Mouse (Mus musculus): ENCODE data around the gene Zfp646.
"Not testable (repeated sequence)": the region's sequence is repeated elsewhere in the genome, so short reads cannot be mapped to it uniquely, and the experiment has no call there.

Gene Zfp646

DNA sequence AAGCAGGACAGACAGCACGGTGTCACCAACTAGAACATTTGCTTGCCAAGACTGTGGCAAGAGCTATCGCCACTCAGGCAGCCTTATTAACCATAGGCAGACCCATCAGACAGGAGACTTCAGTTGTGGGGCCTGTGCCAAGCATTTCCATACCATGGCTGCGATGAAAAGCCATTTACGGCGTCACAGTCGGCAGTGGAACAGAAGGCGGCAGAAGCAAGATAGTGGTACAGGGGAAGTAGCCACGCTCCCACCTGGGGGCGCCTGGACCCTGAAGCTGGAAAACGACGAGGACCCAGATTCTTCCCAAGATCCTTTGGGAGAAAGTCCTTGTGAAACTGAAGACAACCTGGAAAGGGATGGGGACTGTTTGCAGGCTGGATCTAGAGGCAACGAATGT is 4.4 kb downstream of the Zfp646 start:
- DNase-seq (ENCODE audit: low spot score in 2 of 2) = no peak

DNA sequence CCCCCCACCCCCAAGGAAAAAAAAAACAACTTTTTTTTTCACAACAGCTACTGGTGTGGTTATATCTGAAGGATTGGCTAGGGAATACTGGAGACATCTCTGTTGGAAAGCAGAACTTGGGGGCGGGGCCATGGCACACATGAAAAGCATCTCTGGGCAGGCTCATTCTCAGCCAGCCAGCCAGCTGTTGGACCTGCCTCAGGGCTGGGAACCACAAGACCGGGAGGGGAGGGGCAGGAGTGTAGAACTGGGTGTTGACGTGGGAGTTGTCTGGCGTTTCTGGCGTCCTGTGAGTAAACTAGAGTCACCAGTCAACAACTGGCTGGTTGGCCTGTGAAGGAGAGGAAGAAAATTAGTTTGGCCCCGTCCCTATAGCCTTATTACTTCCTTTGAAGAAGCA is 9.9 kb downstream of the Zfp646 start:
- DNase-seq (ENCODE audit: low spot score in 2 of 2) = peak; percentile 80 to 83

DNA sequence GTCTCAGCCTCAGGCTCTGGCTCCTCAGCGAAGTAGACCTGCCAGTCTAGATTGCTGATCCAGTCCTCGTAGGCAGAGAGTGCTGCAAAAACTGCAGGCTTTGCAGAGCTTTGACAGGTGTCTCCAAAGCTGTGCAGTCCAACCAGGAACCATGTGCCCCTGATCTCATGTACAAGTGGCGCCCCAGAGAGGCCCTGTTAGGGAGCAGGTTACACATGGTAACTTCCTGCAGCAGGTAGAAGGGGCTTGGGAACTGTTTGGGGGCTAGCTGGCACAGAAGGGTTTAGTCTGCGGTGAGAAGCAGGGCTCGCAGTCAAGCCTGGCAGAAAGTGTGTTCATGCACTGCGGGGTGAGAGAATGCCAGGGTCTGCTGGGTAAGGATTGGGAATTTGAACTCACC is 10.5 kb downstream of the Zfp646 start:
- no peak for DNase-seq (ENCODE audit: low spot score in 2 of 2)

DNA sequence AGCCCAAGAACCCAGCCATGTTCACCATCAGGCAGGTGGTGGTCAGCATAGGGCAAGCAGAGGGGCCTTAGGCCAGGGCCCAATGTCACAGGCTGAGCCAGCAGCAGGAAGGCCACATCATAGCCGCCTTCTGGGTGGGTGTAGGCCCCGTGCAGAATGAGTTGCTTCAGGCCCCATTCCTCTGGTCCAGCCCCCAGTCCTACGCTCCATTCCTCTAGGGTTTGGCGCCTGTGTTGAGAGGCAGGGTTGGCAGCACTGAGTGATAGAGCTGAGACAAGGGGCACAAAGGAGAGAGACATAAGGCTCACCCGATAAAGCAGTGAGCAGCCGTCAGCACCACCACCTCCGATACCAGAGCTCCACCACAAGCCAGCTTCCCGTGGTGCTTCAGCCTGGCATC is 11.2 kb downstream of the Zfp646 start:
- no peak for DNase-seq (ENCODE audit: low spot score in 2 of 2)

DNA sequence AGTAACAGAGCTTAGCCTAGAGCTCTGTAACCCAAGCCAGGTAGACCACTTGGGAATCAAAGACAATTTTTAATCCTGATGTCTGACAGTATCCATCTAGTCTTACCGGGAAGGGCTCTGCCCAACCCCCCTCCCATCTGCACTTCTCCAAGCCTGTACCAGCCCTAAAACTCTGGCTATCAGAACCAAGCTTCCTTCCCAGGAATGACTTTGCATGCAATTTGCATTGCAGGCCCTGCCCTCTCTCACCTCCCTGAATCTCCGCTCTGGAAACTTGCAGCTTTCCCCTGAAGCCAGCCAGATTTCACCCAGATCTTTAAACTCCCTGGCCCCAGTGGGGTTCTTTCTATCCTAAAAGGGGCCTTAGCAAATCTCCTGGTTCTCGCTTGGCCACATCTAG is 11.8 kb downstream of the Zfp646 start:
- DNase-seq (ENCODE audit: low spot score in 2 of 2) = no peak

DNA sequence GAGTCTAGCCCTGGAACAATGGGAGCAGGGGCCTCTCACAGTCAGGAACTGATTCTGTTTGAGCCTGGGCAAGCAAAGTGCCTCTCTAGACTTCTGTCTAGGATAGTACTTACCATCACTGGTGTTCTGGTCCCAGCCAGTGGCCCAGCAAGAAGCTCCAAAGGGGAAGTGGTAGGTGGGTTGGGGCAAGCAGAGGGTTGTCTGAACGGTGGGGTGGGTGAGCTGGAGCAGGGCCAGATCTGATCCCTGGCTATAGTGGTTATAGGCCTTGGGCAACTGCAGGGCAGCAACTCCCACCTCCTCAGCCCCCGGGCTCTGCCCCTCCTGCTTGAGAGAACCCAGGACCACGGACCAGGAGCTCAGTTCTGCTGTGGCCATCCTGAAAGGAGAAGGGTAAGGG is 12.8 kb downstream of the Zfp646 start:
- no peak for DNase-seq (ENCODE audit: low spot score in 2 of 2)

DNA sequence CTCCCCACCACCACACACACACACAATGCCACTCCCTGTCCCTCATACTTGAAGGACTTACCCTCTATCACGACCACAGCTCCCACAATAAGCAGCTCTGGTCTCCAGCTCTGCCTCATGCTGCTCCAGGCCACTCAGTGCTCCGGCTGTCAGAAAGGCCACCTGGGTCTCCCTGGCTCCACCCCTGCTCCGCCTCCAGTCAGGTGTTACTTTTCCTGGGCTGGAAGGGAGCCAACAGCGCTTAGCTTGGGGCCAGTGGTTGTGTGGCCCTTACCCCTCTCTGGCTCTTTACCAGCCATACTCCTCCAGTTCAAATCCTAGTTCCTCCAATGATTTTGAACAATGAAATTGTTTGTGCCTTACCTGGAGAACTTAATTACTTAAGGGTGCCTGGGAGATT is 14.8 kb downstream of the Zfp646 start, which contains the start of gene Prss53:
TSS of gene Prss53 (minus strand) at position 173 of the 400 bp plus-strand sequence.
- DNase-seq (ENCODE audit: low spot score in 2 of 2) = no peak

DNA sequence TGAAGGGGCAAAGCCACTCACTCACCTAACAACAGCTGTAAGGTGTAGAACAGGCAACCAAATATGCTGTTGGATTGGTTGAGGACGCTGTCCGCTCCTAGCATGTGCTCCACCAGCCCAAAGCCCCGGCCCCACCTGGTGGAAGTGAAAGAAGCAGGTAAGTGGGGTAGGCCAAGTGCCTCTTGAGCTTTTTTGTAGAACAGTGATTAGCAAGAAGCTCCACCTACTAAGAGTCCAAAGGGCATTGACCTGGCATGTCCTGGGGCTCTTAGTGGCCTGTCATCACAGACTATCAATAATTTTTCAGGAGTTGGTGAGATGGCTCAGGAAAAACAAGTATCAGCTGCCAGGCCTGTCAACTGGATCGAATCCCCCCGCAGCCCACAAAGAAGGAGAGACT is 18.5 kb downstream of the Zfp646 start:
- DNase-seq (ENCODE audit: low spot score in 2 of 2) = no peak

DNA sequence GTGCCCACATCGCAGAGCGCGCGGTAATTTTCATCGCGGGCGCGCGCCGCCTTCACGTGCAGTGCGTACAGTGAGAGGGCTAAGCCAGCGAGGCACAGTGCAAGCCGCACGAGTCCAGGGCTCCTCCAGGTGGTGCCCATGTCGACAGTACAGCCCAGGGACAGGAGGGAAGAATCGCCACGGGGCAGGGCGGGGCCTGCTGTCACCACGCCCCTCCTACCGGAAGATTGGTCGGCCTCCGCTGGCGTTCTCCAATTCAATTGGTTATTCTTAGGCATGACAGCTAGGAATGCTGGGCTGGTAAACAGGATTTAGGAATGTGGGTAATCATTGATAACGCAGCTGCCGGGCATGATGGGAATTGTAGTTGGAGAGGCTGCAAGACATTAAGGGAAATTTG is 19.4 kb downstream of the Zfp646 start, which contains the start of the genes Gm21974 and Vkorc1:
TSS of gene Gm21974 (minus strand) at position 13 of the 400 bp plus-strand sequence.
TSS of gene Vkorc1 (minus strand) at position 176 of the 400 bp plus-strand sequence.
- DNase-seq (ENCODE audit: low spot score in 2 of 2) = peak; percentile 97

DNA sequence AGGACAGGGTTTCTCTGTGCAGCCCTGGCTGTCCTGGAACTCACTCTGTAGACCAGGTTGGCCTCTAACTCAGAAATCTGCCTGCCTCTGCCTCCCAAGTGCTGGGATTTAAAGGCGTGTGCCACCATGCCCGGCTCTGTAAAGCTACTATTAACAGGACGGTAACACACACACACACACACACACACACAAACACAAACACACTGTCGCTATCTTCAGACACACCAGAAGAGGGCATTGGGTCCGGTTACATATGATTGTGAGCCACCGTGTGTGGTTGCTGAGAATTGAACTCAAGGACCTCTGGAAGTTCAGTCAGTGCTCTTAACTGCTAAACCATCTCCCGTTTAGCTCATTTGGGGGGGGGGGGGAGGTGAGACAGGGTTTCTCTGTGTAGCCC is 19.9 kb downstream of the Zfp646 start:
- not testable (repeated sequence) for DNase-seq (ENCODE audit: low spot score in 2 of 2)

DNA sequence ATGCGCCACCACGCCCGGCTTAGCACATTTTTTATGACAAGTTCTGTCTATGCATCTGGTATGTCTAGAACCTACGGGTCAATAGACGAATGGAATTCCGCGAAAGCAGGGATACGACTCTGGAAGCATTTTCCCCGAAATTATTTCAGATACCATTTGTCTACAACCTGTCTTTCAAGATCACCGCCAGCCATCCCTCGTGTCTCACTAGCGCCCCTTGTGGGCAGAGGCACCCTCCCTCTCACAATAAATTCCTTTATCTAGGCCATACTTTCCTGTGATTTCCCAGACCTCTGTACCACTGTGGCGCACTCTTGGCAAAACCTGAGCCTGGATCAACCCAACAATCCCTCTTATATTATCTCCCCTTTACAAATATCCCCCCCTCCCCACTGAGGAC is 20.4 kb downstream of the Zfp646 start:
- peak in 1 of 2 experiments; percentile 36 for DNase-seq (ENCODE audit: low spot score in 2 of 2)

DNA sequence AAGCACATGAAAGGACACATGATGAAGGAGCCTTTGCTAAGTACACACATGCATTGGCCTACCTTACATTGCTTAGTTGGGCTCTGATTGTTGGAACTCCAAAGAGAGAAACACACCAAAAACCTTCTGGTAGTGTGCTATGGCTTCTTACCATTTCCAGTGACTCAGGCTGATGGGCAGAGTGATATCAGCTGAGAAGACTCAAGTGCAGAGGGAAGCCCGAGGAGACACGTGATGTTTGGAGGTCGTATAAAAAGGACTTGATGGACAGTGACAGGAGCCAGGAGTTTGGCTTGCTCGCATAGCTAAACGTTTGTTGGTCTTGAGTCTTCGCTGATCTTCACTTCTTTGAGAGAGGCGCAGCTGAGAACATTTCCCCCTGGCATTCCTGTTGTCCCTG is 21.5 kb downstream of the Zfp646 start:
- no peak for DNase-seq (ENCODE audit: low spot score in 2 of 2)

DNA sequence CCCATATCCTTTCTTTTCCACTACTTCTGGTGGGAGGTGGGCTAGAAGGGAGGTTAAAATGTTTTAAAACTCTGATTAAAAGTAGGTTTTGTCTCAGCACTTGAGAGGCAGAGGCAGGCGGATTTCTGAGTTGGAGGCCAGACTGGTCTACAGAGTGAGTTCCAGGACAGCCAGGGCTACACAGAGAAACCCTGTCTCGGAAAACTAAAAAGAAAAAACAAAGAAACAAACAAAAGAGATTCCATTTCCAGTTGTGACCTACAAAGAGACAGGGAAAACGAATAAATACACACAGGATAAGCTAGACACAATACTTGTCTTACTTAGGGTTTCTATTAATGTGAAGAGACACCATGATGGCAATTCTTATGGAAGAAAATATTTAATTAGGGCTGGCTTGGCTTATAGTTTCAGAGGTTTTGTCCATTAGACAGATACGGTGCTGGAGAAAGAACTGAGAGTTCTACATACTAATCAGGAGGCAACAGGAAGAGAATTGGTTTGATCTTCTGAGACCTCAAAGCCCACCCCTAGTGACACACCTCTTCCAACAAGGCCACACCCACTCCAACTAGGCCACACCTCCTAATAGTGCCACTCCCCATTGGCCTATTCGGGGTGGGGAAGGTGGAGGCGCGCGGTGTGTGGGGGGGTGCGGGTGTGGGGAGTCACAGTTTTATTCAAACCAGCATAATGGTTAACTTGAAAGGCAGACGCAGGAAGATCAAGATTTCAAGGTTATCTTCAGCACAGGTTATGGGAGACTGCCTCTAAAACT is 22.3 kb downstream of the Zfp646 start:
- no peak for DNase-seq (ENCODE audit: low spot score in 2 of 2)

DNA sequence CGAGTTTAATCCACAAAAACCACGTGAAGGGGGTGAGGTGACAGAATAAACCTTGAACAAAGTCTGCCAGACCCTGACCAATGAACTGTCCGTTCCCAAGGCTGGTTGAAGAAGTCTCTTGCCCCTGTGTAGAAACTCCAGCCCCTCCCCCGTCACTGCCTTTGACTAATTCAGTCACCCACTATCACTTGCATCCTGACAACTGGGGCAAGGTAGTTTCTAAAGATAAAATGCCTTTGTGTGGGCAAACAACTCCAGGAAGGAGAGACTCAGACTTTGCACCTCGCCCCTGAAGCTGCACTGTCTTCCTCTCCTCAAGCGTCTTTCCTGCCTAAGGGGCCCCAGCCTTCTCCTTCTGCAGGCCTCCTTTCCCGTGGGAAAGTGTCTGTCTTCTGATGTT is 24.0 kb downstream of the Zfp646 start:
- DNase-seq (ENCODE audit: low spot score in 2 of 2) = no peak

DNA sequence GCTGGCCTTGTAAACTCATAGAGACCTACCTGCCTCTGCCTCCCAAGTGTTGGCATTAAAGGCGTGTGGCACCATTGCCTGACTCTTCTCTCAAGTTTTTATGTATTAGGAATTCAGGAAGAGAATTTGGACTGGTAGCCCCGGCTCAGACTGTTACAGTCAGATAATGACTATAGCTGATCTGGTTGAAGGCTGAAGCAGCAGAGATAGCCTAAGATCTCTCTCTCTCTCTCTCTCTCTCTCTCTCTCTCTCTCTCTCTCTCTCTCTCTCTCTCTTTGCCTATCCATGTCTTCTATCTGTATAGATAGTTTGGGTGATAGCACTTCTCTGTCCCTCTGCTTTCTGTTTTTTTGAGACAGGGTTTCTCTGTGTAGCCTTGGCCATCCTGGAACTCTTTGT is 25.8 kb downstream of the Zfp646 start:
- no peak for DNase-seq (ENCODE audit: low spot score in 2 of 2)

DNA sequence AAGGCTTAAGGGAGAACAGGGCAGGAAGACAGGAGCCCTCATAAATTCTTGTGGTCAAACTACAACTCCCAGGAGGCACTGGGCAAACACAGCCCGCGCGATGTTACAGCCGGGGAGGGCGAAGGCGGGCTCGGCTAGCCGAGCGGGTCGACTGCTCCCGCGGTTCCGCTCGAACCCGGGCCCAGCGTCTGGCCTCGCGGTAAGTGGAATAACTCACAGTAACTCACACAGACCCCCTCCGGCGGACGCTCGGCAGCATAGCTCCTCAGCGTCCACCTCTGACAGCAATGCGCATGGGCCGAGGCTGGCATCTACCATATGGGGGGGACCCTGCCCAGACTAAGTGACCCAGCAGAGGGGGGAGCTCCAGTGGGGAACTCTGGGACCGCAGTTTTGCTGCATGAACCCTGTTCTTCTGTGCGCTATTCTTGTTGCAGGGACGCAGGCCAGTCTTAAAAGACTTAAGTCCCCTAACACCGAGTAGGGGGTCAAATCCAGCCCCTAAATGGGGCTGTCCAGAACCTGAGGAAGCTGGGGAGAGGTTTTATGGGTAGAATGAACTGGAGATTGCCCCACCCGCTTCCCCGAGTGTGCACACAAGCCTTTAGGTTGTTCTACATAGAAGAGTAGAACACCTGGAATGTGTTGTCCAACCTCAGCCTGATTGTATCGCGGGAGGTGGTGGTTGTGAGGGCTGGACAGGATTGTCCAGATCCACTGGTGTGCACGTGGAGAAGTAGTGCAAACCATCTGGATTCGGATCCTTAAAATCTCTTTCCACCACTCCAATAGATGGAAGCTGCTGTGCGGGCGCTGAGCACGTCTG is 28.2 kb downstream of the Zfp646 start, which contains the start of gene Bckdk:
TSS of gene Bckdk (plus strand) at position 112 of the 826 bp plus-strand sequence.
- peak; percentile 69 to 76 for DNase-seq (ENCODE audit: low spot score in 2 of 2)

DNA sequence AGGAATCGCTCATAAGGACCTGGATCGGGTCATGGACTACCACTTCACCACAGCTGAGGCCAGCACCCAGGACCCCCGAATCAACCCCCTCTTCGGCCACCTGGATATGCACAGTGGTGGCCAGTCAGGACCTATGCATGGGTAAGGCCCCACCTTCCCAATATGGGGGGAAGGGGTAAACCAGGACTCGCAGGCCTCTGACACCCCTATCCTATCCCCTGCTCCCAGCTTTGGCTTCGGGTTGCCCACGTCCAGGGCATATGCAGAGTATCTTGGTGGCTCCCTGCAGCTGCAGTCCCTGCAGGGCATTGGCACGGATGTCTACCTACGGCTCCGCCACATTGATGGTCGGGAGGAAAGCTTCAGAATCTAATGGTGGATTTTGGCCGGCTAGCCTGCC is 31.9 kb downstream of the Zfp646 start:
- no peak for DNase-seq (ENCODE audit: low spot score in 2 of 2)

DNA sequence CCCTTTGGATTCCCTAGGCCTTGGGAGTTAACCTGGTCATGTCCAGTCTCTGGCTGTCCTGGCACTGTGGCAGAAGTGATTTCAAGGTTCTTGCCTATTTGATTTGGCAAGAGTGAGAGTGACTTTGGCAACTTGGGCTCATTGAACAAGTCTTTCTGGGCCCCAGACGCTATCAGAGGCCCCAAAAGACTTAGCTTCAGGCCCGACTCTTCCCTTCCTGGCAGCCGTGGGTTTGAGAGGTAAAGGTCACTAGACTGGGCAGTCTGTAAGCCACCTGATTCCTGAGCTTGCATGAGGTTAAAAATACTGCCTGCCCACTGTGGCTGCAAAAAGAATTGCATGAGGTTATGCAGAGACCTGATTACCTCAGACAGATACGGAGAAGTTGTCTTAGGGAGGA is 32.6 kb downstream of the Zfp646 start:
- DNase-seq (ENCODE audit: low spot score in 2 of 2) = no peak

DNA sequence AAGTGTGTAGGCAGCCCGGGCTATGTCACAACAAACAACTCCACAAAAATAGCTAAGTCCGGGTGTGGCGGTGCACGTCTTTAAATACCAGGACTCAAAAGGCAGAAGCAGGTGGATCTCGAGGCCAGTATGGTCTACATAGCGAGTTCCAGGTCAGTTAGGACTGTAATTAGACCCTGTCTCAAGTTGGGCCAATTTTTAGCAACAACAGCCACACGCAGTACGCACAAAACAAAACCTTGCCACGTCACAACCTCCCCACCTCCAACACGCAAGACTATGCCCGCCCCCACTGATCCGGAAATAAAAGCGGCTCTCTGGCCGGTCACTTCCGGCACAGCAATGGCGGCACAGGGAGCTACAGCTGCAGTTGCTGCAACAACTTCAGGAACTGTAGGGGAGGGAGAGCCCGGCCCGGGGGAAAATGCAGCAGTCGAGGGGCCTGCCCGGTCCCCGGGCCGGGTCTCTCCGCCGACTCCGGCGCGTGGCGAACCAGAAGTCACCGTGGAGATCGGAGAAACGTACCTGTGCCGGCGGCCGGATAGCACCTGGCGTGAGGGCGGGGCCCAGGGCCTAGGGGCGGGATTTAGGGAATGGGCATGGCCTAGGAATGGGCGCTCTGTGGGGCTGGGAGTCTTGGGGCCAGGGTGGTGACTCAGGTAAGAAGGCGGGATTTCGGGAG is 36.3 kb downstream of the Zfp646 start, which contains the start of gene Kat8:
TSS of gene Kat8 (plus strand) at position 327 of the 682 bp plus-strand sequence.
- DNase-seq (ENCODE audit: low spot score in 2 of 2) = peak; percentile 88

DNA sequence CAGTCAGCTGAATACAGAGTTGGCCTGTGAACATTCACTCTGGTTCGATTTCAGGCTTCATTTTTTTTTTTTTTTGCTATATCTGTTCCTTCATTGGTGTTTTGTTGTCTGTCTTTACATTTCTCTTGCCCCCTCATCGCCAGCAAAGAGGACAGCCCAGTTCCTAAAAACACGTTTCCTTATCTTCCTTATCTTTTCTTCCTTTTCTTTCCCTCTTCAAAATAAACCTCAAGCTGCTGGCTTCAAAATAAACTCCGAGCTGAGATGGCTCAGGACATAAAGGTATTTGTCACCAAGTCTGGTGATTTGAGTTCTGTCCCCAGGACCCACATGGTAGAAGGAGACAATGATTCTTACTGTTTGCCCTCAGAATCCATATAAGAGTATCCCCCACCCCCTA is 36.9 kb downstream of the Zfp646 start:
- no peak for DNase-seq (ENCODE audit: low spot score in 2 of 2)

DNA sequence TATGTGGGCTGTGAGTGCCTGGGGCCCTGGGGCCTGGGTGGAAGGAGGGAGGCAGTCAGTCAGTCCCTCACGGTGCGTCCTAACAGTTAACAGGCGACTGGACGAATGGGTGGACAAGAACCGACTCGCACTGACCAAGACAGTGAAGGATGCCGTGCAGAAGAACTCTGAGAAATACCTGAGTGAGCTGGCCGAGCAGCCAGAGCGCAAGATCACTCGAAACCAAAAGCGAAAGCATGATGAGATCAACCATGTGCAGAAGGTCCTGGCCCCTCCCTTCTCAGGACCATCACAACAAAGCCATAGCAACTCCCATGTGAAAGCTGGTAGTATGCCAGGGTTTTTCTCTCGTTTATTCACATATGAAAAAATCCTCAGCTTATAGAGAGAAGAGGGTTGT is 39.3 kb downstream of the Zfp646 start:
- DNase-seq (ENCODE audit: low spot score in 2 of 2) = no peak

DNA sequence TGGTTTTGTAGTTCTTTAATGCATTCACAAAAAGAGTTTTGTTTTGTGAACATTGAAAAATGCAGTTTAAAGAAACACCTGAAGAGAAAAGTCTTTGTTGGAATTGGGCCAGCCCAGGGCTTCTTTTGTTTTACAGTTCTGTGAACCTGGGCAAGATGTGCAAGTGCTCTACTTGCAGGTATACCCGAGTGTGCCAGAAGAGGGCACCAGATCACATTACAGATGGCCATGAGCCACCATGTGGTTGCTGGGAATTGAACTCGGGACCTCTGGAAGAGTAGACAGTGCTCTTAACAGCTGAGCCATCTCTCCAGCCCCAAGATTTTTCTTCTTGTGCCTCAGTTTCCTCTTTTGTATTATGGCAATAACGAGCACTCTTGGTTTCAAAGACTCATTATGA is 42.2 kb downstream of the Zfp646 start:
- no peak for DNase-seq (ENCODE audit: low spot score in 2 of 2)

All from heart, adult 9 months (tissue).